Mouse (Mus musculus) liver, embryonic 11.5 days (tissue): Measurements from ENCODE around the gene Smg6. TPM values are rescaled to one million over a fixed set of nuclear protein-coding genes. Genes with fewer than 3 reads are reported as not detected.

Source experiments
- ATAC-seq: fragments of 200-750 bp; cut with Nextera tagmentation; replicated peaks from 2 replicates; pipeline ENCODE4 v1.8.0; 2017; ENCODE audit warnings: moderate number of reproducible peaks, mild to moderate bottlenecking, moderate TSS enrichment, moderate library complexity; ENCODE audit not compliant: low FRiP score
- DNase-seq: peaks from one replicate; pipeline ENCODE4 v3.0.0-alpha.2; 2017; ENCODE audit warnings: low spot score
- H3K27ac ChIP-seq: fragments of 300-500 bp; sonication (generic); 2 replicates; pipeline ENCODE4 v1.5.1; 2014; ENCODE audit warnings: mild to moderate bottlenecking, low read depth, low read length, control low read depth
- H3K27me3 ChIP-seq: fragments of 300-500 bp; sonication (generic); replicated peaks from 2 replicates; pipeline ENCODE4 v1.6.1; 2014; ENCODE audit warnings: low read length, mixed read lengths; ENCODE audit not compliant: control insufficient read depth, insufficient read depth
- H3K36me3 ChIP-seq: fragments of 300-500 bp; sonication (generic); 2 replicates; pipeline ENCODE4 v1.6.1; 2014; ENCODE audit warnings: mild to moderate bottlenecking, low read length, moderate library complexity, mixed read lengths; ENCODE audit not compliant: control insufficient read depth, insufficient read depth
- H3K4me1 ChIP-seq: fragments of 300-500 bp; sonication (generic); replicated peaks from 2 replicates; pipeline ENCODE4 v1.6.1; 2014; ENCODE audit warnings: low read length, mixed read lengths; ENCODE audit not compliant: control insufficient read depth, insufficient read depth
- H3K4me2 ChIP-seq: fragments of 300-500 bp; sonication (generic); 2 replicates; pipeline ENCODE4 v1.6.1; 2014; ENCODE audit warnings: mild to moderate bottlenecking, control low read depth, moderate library complexity
- H3K4me3 ChIP-seq: fragments of 300-500 bp; sonication (generic); 2 replicates; pipeline ENCODE4 v1.5.1; 2014; ENCODE audit warnings: low read depth, low read length, control low read depth
- H3K9ac ChIP-seq: fragments of 300-500 bp; sonication (generic); 2 replicates; pipeline ENCODE4 v1.6.1; 2014; ENCODE audit warnings: low read depth, low read length, control low read depth
- H3K9me3 ChIP-seq: fragments of 300-500 bp; sonication (generic); 2 replicates; pipeline ENCODE4 v1.6.1; 2016; ENCODE audit warnings: low read length, inconsistent platforms, mixed read lengths; ENCODE audit not compliant: control insufficient read depth
- WGBS: fragments of 180-500 bp; shearing (Covaris S2); extraction: QIAGEN DNeasy Blood & Tissue Kit; methylation state at CpG from one replicate; pipeline ENCODE4 v1.1.7; 2014; 5-methylcytosine and 5-hydroxymethylcytosine counted together
- polyA plus RNA-seq: library from polyadenylated mRNA; unstranded; fragments of >200 nt; fragmentation: Nextera tagmentation; extraction: Ambion mirVana; gene quantifications from 2 replicates; pipeline ENCODE4 v1.2.1, GENCODE M21; 2014

Gene Smg6
- polyA plus RNA-seq, 1 experiment from 2014 or later = 12.4 TPM

- Histone ChIP-seq H3K9me3 (no peaks in the 10 kb centered on the region), H3K4me1 (peaks cover 8% of the 10 kb centered on the region), H3K4me3 (no peak overlapping the region), H3K36me3 (peaks cover 3% of the 10 kb centered on the region; the same call in 1 of the 2 replicates), H3K27ac (no peak overlapping the region), H3K9ac (no peak overlapping the region), H3K27me3 (no peaks in the 10 kb centered on the region), H3K4me2 (no peak overlapping the region)
- ATAC-seq (no peak), DNase-seq (no peak)
- 94% methylated on average over 14 of the region's 14 CpGs for WGBS
Measured at GRCm38 (mm10) chr11:75158432-75158831, 232.8 kb downstream of the Smg6 start.

DNA sequence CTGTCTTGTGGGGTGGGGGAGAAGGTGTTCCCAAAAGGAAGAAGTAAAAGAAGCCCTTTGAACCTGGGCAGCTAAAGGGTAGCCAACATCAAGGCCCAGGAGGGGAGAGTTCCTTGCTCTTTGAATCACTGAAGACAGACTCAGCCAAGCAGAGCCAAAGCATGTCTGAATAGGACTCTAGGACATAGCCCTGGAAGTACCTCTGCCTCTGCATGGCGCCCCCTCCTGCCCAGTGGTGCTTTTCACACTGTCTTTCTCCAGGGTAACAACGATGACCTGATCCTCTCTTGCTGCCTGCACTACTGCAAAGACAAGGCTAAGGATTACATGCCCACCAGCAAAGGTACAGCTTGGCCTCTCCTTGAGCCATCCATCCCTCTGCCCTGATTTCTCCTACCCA lies 233.9 kb downstream of the Smg6 start:
- H3K27me3 ChIP-seq = peaks cover 2% of the 10 kb centered on the region
- H3K4me3 ChIP-seq = no peak overlapping the region
- 50% methylated on average over 2 of the region's 2 CpGs for WGBS
- no peaks in the 10 kb centered on the region for H3K9me3 ChIP-seq
- no peak overlapping the region for H3K9ac ChIP-seq
- ATAC-seq (no peak), DNase-seq (no peak)
- H3K4me2 ChIP-seq = no peak overlapping the region
- H3K27ac ChIP-seq = no peak overlapping the region
- H3K36me3 ChIP-seq = peaks cover 4% of the 10 kb centered on the region; the same call in 1 of the 2 replicates
- H3K4me1 ChIP-seq = peaks cover 6% of the 10 kb centered on the region

DNA sequence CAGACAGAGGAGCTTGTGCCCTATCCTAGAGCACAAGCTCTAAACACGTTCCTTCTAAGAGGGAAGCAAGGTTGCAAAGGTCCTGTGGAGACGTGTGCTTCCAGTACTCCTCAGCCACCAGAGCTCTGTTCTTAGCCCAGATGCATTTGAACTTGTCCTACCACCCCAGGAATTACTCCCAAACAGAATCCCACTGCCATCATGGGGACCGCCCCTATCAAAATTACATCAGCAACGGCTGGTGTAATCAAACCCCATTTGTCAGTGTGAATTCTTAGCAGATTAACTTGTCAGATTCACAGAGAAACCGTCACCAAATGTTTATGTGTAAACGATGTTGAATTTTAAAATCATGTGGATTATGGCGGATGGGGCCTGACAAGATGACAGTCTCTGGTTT lies 235.3 kb downstream of the Smg6 start:
- Histone ChIP-seq H3K9me3 (no peaks in the 10 kb centered on the region), H3K4me2 (no peak overlapping the region), H3K36me3 (peaks cover 4% of the 10 kb centered on the region; the same call in 1 of the 2 replicates), H3K4me3 (no peak overlapping the region), H3K27me3 (peaks cover 16% of the 10 kb centered on the region), H3K4me1 (peaks cover 19% of the 10 kb centered on the region), H3K27ac (no peak overlapping the region), H3K9ac (no peak overlapping the region)
- DNase-seq (no peak), ATAC-seq (no peak)
- 78% methylated on average over 7 of the region's 7 CpGs for WGBS

DNA sequence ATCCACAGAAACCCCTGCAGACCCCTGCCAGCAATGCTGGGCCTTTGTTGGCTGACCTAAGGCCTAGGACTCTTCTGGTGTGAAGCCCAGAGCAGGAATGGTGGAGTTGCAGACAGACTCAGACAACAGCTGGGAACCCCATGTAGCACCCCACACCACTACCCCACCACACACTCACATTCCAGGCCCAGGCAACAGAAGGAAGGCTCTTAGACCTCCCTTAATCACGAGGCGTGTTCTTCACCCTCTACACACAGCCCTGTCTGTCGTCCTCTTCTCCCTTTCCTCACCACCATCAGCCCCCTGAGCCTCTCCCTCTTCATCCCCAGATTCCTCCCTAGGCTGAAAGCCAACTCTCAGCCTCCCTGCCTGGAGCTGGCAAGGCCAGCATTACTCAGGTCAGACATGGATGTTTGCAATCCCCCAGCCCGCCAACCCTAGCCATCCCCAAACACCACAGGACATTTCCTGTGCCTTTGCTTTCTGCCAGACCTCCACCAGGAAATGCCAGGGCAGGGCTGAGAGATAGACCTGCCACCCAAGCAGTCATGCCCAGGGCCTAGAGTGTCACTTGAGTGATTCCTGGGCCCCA lies 235.9 kb downstream of the Smg6 start:
- Histone ChIP-seq H3K9me3 (no peaks in the 10 kb centered on the region), H3K4me1 (peaks cover 21% of the 10 kb centered on the region), H3K27ac (peak overlapping the region; percentile 6), H3K4me3 (no peak overlapping the region), H3K9ac (no peak overlapping the region), H3K27me3 (peaks cover 21% of the 10 kb centered on the region), H3K4me2 (no peak overlapping the region), H3K36me3 (peaks cover 4% of the 10 kb centered on the region; the same call in 1 of the 2 replicates)
- ATAC-seq (no peak), DNase-seq (no peak)
- 67% methylated on average over 4 of the region's 4 CpGs for WGBS

DNA sequence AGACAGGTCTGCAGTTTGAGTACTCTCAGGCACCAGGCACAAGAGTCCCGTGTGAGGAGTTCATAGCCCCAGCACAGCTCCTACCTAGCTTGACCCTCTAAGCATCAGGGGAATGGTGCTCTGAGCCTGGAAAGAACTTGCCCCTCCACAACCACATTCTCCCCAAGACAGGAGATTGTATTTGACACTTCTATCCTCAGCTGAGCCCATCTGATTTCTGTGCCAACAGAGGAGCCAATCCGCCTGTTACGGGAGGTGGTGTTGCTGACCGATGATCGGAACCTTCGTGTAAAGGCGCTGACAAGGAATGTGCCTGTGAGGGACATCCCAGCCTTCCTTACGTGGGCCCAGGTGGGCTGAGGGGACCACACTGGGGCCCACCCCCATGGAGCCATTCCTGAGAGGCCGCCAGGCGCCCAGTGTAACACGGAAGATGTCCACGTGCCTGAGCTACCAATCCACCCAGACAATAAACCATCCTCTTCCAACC lies 237.0 kb downstream of the Smg6 start:
- Histone ChIP-seq H3K4me1 (peaks cover 31% of the 10 kb centered on the region), H3K9me3 (no peaks in the 10 kb centered on the region)
- WGBS = 91% methylated on average over 12 of the region's 12 CpGs

GRCm38 (mm10) chr11:75163379-75163778 lies 237.8 kb downstream of the Smg6 start:
- peaks cover 37% of the 10 kb centered on the region for H3K4me1 ChIP-seq
- 89% methylated on average over 6 of the region's 6 CpGs for WGBS
- H3K9ac ChIP-seq = no peak overlapping the region
- no peak overlapping the region for H3K4me2 ChIP-seq
- no peaks in the 10 kb centered on the region for H3K9me3 ChIP-seq
- ATAC-seq (no peak), DNase-seq (no peak)
- H3K27me3 ChIP-seq = peaks cover 40% of the 10 kb centered on the region
- no peak overlapping the region for H3K4me3 ChIP-seq
- no peak overlapping the region for H3K27ac ChIP-seq
- H3K36me3 ChIP-seq = peaks cover 4% of the 10 kb centered on the region; the same call in 1 of the 2 replicates

More for the DNA sequence above, 237.0 kb downstream of the Smg6 start:
- Histone ChIP-seq H3K36me3 (peaks cover 4% of the 10 kb centered on the region; the same call in 1 of the 2 replicates), H3K4me2 (no peak overlapping the region), H3K9ac (no peak overlapping the region), H3K27ac (no peak overlapping the region), H3K4me3 (no peak overlapping the region), H3K27me3 (peaks cover 32% of the 10 kb centered on the region)
- ATAC-seq (no peak), DNase-seq (no peak)

- Histone ChIP-seq H3K27me3 (peaks cover 47% of the 10 kb centered on the region), H3K9ac (no peak overlapping the region), H3K4me2 (no peak overlapping the region), H3K4me3 (no peak overlapping the region), H3K9me3 (no peaks in the 10 kb centered on the region), H3K4me1 (peaks cover 41% of the 10 kb centered on the region), H3K36me3 (peaks cover 4% of the 10 kb centered on the region; the same call in 1 of the 2 replicates), H3K27ac (no peak overlapping the region)
- no peak for DNase-seq
- no peak for ATAC-seq
- WGBS = 80% methylated on average over 2 of the region's 2 CpGs
Measured at GRCm38 (mm10) chr11:75164051-75164450, 238.4 kb downstream of the Smg6 start.

DNA sequence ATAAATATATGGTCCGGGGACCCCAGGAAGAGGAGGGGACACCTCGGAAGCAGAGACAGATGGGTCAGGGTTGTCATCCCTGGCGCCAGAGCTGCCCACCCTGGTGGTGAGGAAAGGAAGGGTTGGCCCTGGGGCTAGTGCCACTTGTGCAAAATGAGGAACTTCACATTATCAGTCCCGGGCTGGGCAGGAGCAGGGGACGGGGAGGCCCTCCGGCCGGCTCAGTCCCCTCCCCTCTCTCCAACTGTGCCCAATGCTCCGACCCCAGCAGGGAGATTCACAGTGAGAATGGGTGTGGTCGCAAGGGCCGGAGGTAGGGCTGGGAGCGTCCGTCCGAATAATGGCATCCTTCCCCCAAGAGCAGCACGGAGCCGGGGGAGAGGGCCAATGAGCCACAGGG lies 239.1 kb downstream of the Smg6 start:
- WGBS = 10% methylated on average over 15 of the region's 15 CpGs
- H3K4me1 ChIP-seq = peaks cover 48% of the 10 kb centered on the region
- ATAC-seq (no peak), DNase-seq (no peak)
- peaks cover 4% of the 10 kb centered on the region; the same call in 1 of the 2 replicates for H3K36me3 ChIP-seq
- peak overlapping the region; percentile 65 for H3K4me3 ChIP-seq
- H3K4me2 ChIP-seq = peak overlapping the region; percentile 97
- no peaks in the 10 kb centered on the region for H3K9me3 ChIP-seq
- peaks cover 54% of the 10 kb centered on the region for H3K27me3 ChIP-seq
- no peak overlapping the region for H3K27ac ChIP-seq
- no peak overlapping the region; the same call in 1 of the 2 replicates for H3K9ac ChIP-seq
